Mouse (Mus musculus) neural tube, embryonic 14.5 days (tissue): ENCODE measurements around the gene Usp40. TPM values are rescaled to one million over a fixed set of nuclear protein-coding genes. Genes with fewer than 3 reads are reported as not detected.
"Not testable (repeated sequence)": the region's sequence is repeated elsewhere in the genome, so short reads cannot be mapped to it uniquely, and the experiment has no call there.

Experiments
- ATAC-seq: fragments of 200-750 bp; cut with Nextera tagmentation; 2 replicates; pipeline ENCODE4 v1.8.0; 2017; ENCODE audit warnings: low read depth, mild to moderate bottlenecking, moderate TSS enrichment, moderate library complexity
- H3K27ac ChIP-seq: fragments of 300-500 bp; sonication (generic); 2 replicates; pipeline ENCODE4 v1.5.1; 2014; ENCODE audit warnings: low read depth, mild to moderate bottlenecking, control low read depth, low read length, moderate library complexity, mixed read lengths
- H3K27me3 ChIP-seq: fragments of 300-500 bp; sonication (generic); 2 replicates; pipeline ENCODE4 v1.6.1; 2014; ENCODE audit warnings: low read length; ENCODE audit not compliant: control insufficient read depth, insufficient read depth
- H3K36me3 ChIP-seq: fragments of 300-500 bp; sonication (generic); 2 replicates; pipeline ENCODE4 v1.6.1; 2014; ENCODE audit warnings: low read length, mixed read lengths; ENCODE audit not compliant: control insufficient read depth, insufficient read depth
- H3K4me1 ChIP-seq: fragments of 300-500 bp; sonication (generic); 2 replicates; pipeline ENCODE4 v1.6.1; 2014; ENCODE audit warnings: low read length; ENCODE audit not compliant: control insufficient read depth, insufficient read depth
- H3K4me2 ChIP-seq: fragments of 300-500 bp; sonication (generic); 2 replicates; pipeline ENCODE4 v1.6.1; 2014; ENCODE audit warnings: mild to moderate bottlenecking, low read depth, low read length, control low read depth
- H3K4me3 ChIP-seq: fragments of 300-500 bp; sonication (generic); 2 replicates; pipeline ENCODE4 v1.5.1; 2014; ENCODE audit warnings: low read depth, low read length, control low read depth, mixed read lengths
- H3K9ac ChIP-seq: fragments of 300-500 bp; sonication (generic); replicated peaks from 2 replicates; pipeline ENCODE4 v1.6.1; 2014; ENCODE audit warnings: low read depth, mild to moderate bottlenecking, control low read depth, low read length, mixed read lengths
- H3K9me3 ChIP-seq: fragments of 300-500 bp; sonication (generic); 2 replicates; pipeline ENCODE4 v1.6.1; 2016; ENCODE audit warnings: low read length; ENCODE audit not compliant: control insufficient read depth
- WGBS: fragments of 180-500 bp; shearing (Covaris S2); extraction: QIAGEN DNeasy Blood & Tissue Kit; methylation state at CpG from one replicate; pipeline ENCODE4 v1.1.7; 2014; 5-methylcytosine and 5-hydroxymethylcytosine counted together
- polyA plus RNA-seq: library from polyadenylated mRNA; unstranded; fragments of >200 nt; fragmentation: Nextera tagmentation; extraction: Ambion mirVana; gene quantifications from 2 replicates; pipeline ENCODE4 v1.2.1, GENCODE M21; 2014

Gene Usp40
- polyA plus RNA-seq: 22.0 and 22.1 TPM in 2 replicates

GRCm38 (mm10) chr1:88008211-88008697, at the start of gene Usp40:
TSS of gene Usp40 (minus strand) at chr1:88008551.
- Histone ChIP-seq H3K27ac (peak within 1 kb of the TSS; percentile 94), H3K27me3 (no peaks in the 10 kb centered on the region), H3K36me3 (no peaks in the 10 kb centered on the region), H3K4me2 (peak within 1 kb of the TSS; percentile 70), H3K4me1 (peaks cover 14% of the 10 kb centered on the region), H3K4me3 (peak within 1 kb of the TSS; percentile 66), H3K9ac (peak within 1 kb of the TSS; percentile 77), H3K9me3 (no peaks in the 10 kb centered on the region)
- ATAC-seq: peak; percentile 96
- WGBS: under 1% methylated on average over 45 of the region's 45 CpGs

GRCm38 (mm10) chr1:88055088-88055487, 46.7 kb upstream of the Usp40 start, which contains the start of gene Ugt1a10:
TSS of gene Ugt1a10 (plus strand) at chr1:88055388.
- H3K4me1 ChIP-seq: no peaks in the 10 kb centered on the region
- H3K36me3 ChIP-seq: no peaks in the 10 kb centered on the region
- H3K9me3 ChIP-seq: no peaks in the 10 kb centered on the region
- H3K27ac ChIP-seq: no peak within 1 kb of the TSS
- H3K4me3 ChIP-seq: no peak within 1 kb of the TSS
- H3K4me2 ChIP-seq: no peak within 1 kb of the TSS
- H3K9ac ChIP-seq: no peak within 1 kb of the TSS
- ATAC-seq: no peak
- no peaks in the 10 kb centered on the region for H3K27me3 ChIP-seq
- WGBS: 88% methylated on average over 1 of the region's 1 CpGs

GRCm38 (mm10) chr1:88047408-88047807, 39.1 kb upstream of the Usp40 start:
- H3K27me3 ChIP-seq, H3K36me3 ChIP-seq, H3K9me3 ChIP-seq, H3K9ac ChIP-seq, H3K4me2 ChIP-seq, H3K27ac ChIP-seq, H3K4me1 ChIP-seq, ATAC-seq, H3K4me3 ChIP-seq: not testable (repeated sequence)
- 91% methylated on average over 2 of the region's 2 CpGs for WGBS

GRCm38 (mm10) chr1:88044832-88045437, 36.6 kb upstream of the Usp40 start:
- H3K4me2 ChIP-seq, H3K9me3 ChIP-seq, H3K27me3 ChIP-seq, H3K27ac ChIP-seq, H3K9ac ChIP-seq, H3K4me3 ChIP-seq, ATAC-seq, H3K4me1 ChIP-seq, H3K36me3 ChIP-seq: not testable (repeated sequence)
- 74% methylated on average over 3 of the region's 5 CpGs for WGBS

- not testable (repeated sequence) for H3K4me2 ChIP-seq, H3K4me1 ChIP-seq, H3K27ac ChIP-seq, ATAC-seq, H3K9me3 ChIP-seq, H3K27me3 ChIP-seq, H3K36me3 ChIP-seq, H3K4me3 ChIP-seq, H3K9ac ChIP-seq
- WGBS: 57% methylated on average over 1 of the region's 2 CpGs
Observed at GRCm38 (mm10) chr1:88043044-88043443, 34.7 kb upstream of the Usp40 start.

GRCm38 (mm10) chr1:88025244-88025643, 16.9 kb upstream of the Usp40 start:
- not testable (repeated sequence) for ATAC-seq, H3K4me3 ChIP-seq, H3K9me3 ChIP-seq, H3K27me3 ChIP-seq, H3K4me2 ChIP-seq, H3K36me3 ChIP-seq, H3K9ac ChIP-seq, H3K27ac ChIP-seq, H3K4me1 ChIP-seq
- 83% methylated on average over 3 of the region's 3 CpGs for WGBS

GRCm38 (mm10) chr1:88015371-88015770, 7.0 kb upstream of the Usp40 start:
- H3K9ac ChIP-seq: no peak overlapping the region
- no peaks in the 10 kb centered on the region for H3K9me3 ChIP-seq
- no peaks in the 10 kb centered on the region for H3K36me3 ChIP-seq
- no peak overlapping the region for H3K4me2 ChIP-seq
- H3K4me3 ChIP-seq: no peak overlapping the region
- no peaks in the 10 kb centered on the region for H3K4me1 ChIP-seq
- H3K27ac ChIP-seq: no peak overlapping the region
- no peak for ATAC-seq
- 95% methylated on average over 6 of the region's 6 CpGs for WGBS
- no peaks in the 10 kb centered on the region for H3K27me3 ChIP-seq

GRCm38 (mm10) chr1:88014671-88015070, 6.3 kb upstream of the Usp40 start:
- Histone ChIP-seq H3K9me3 (no peaks in the 10 kb centered on the region), H3K27ac (no peak overlapping the region), H3K4me1 (no peaks in the 10 kb centered on the region), H3K9ac (no peak overlapping the region), H3K4me3 (no peak overlapping the region), H3K27me3 (no peaks in the 10 kb centered on the region), H3K4me2 (no peak overlapping the region), H3K36me3 (no peaks in the 10 kb centered on the region)
- no peak for ATAC-seq
- 95% methylated on average over 4 of the region's 4 CpGs for WGBS

- Histone ChIP-seq H3K27ac (no peak overlapping the region), H3K36me3 (no peaks in the 10 kb centered on the region), H3K9ac (no peak overlapping the region), H3K27me3 (no peaks in the 10 kb centered on the region), H3K4me1 (no peaks in the 10 kb centered on the region), H3K4me3 (no peak overlapping the region), H3K9me3 (no peaks in the 10 kb centered on the region), H3K4me2 (no peak overlapping the region)
- no peak for ATAC-seq
- 94% methylated on average over 4 of the region's 4 CpGs for WGBS
Observed at GRCm38 (mm10) chr1:88014194-88014593, 5.8 kb upstream of the Usp40 start.
